Mouse (Mus musculus) liver, embryonic 11.5 days (tissue): Measurements from ENCODE around the gene Krt17. TPM values are rescaled to one million over a fixed set of nuclear protein-coding genes. Genes with fewer than 3 reads are reported as not detected.
"Not testable (repeated sequence)": the region's sequence is repeated elsewhere in the genome, so short reads cannot be mapped to it uniquely, and the experiment has no call there.

Source experiments
- ATAC-seq: fragments of 200-750 bp; cut with Nextera tagmentation; replicated peaks from 2 replicates; pipeline ENCODE4 v1.8.0; 2017; ENCODE audit warnings: moderate number of reproducible peaks, mild to moderate bottlenecking, moderate TSS enrichment, moderate library complexity; ENCODE audit not compliant: low FRiP score
- DNase-seq: peaks from one replicate; pipeline ENCODE4 v3.0.0-alpha.2; 2017; ENCODE audit warnings: low spot score
- H3K27ac ChIP-seq: fragments of 300-500 bp; sonication (generic); 2 replicates; pipeline ENCODE4 v1.5.1; 2014; ENCODE audit warnings: mild to moderate bottlenecking, low read depth, low read length, control low read depth
- H3K27me3 ChIP-seq: fragments of 300-500 bp; sonication (generic); replicated peaks from 2 replicates; pipeline ENCODE4 v1.6.1; 2014; ENCODE audit warnings: low read length, mixed read lengths; ENCODE audit not compliant: control insufficient read depth, insufficient read depth
- H3K36me3 ChIP-seq: fragments of 300-500 bp; sonication (generic); 2 replicates; pipeline ENCODE4 v1.6.1; 2014; ENCODE audit warnings: mild to moderate bottlenecking, low read length, moderate library complexity, mixed read lengths; ENCODE audit not compliant: control insufficient read depth, insufficient read depth
- H3K4me1 ChIP-seq: fragments of 300-500 bp; sonication (generic); replicated peaks from 2 replicates; pipeline ENCODE4 v1.6.1; 2014; ENCODE audit warnings: low read length, mixed read lengths; ENCODE audit not compliant: control insufficient read depth, insufficient read depth
- H3K4me2 ChIP-seq: fragments of 300-500 bp; sonication (generic); 2 replicates; pipeline ENCODE4 v1.6.1; 2014; ENCODE audit warnings: mild to moderate bottlenecking, control low read depth, moderate library complexity
- H3K4me3 ChIP-seq: fragments of 300-500 bp; sonication (generic); 2 replicates; pipeline ENCODE4 v1.5.1; 2014; ENCODE audit warnings: low read depth, low read length, control low read depth
- H3K9ac ChIP-seq: fragments of 300-500 bp; sonication (generic); 2 replicates; pipeline ENCODE4 v1.6.1; 2014; ENCODE audit warnings: low read depth, low read length, control low read depth
- H3K9me3 ChIP-seq: fragments of 300-500 bp; sonication (generic); 2 replicates; pipeline ENCODE4 v1.6.1; 2016; ENCODE audit warnings: low read length, inconsistent platforms, mixed read lengths; ENCODE audit not compliant: control insufficient read depth
- WGBS: fragments of 180-500 bp; shearing (Covaris S2); extraction: QIAGEN DNeasy Blood & Tissue Kit; methylation state at CpG from one replicate; pipeline ENCODE4 v1.1.7; 2014; 5-methylcytosine and 5-hydroxymethylcytosine counted together
- polyA plus RNA-seq: library from polyadenylated mRNA; unstranded; fragments of >200 nt; fragmentation: Nextera tagmentation; extraction: Ambion mirVana; gene quantifications from 2 replicates; pipeline ENCODE4 v1.2.1, GENCODE M21; 2014

Gene Krt17
- polyA plus RNA-seq, 1 experiment from 2014 or later, result 0.32 TPM

GRCm38 (mm10) chr11:100254360-100255090 lies 6.3 kb downstream of the Krt17 start:
- H3K27me3 ChIP-seq, result no peaks in the 10 kb centered on the region
- no peak overlapping the region for H3K27ac ChIP-seq
- WGBS, result 50% methylated on average over 5 of the region's 5 CpGs
- H3K9ac ChIP-seq, result no peak overlapping the region
- H3K4me3 ChIP-seq, result no peak overlapping the region
- no peaks in the 10 kb centered on the region for H3K36me3 ChIP-seq
- DNase-seq (no peak), ATAC-seq (peak; percentile 67; the same call in 1 of the 2 replicates)
- no peaks in the 10 kb centered on the region for H3K4me1 ChIP-seq
- no peaks in the 10 kb centered on the region for H3K9me3 ChIP-seq
- H3K4me2 ChIP-seq, result no peak overlapping the region

- Histone ChIP-seq H3K4me2 (no peak within 1 kb of the TSS), H3K27ac (no peak within 1 kb of the TSS), H3K36me3 (no peaks in the 10 kb centered on the region), H3K4me1 (no peaks in the 10 kb centered on the region), H3K4me3 (no peak within 1 kb of the TSS), H3K9me3 (no peaks in the 10 kb centered on the region), H3K27me3 (no peaks in the 10 kb centered on the region), H3K9ac (no peak within 1 kb of the TSS)
- WGBS, result 70% methylated on average over 7 of the region's 7 CpGs
- no peak for DNase-seq
- no peak for ATAC-seq
Observed at GRCm38 (mm10) chr11:100248852-100249465, 11.9 kb downstream of the Krt17 start, which contains the start of gene Krt16. TSS of gene Krt16 (minus strand) at chr11:100248902.

GRCm38 (mm10) chr11:100246471-100246870 lies 14.4 kb downstream of the Krt17 start:
- not testable (repeated sequence) for ATAC-seq, H3K27ac ChIP-seq, H3K9ac ChIP-seq, H3K36me3 ChIP-seq, DNase-seq, H3K9me3 ChIP-seq, H3K4me2 ChIP-seq, H3K4me3 ChIP-seq, H3K4me1 ChIP-seq, H3K27me3 ChIP-seq
- whole genome bisulfite sequencing, result 57% methylated on average over 7 of the region's 7 CpGs

- ATAC-seq, result not testable (repeated sequence)
- 88% methylated on average over 4 of the region's 4 CpGs for WGBS
Observed at GRCm38 (mm10) chr11:100240272-100240671, 20.6 kb downstream of the Krt17 start.

GRCm38 (mm10) chr11:100221741-100222140 lies 39.1 kb downstream of the Krt17 start:
- DNase-seq, result no peak
- Histone ChIP-seq H3K4me3 (no peak overlapping the region), H3K27me3 (no peaks in the 10 kb centered on the region), H3K4me2 (no peak overlapping the region), H3K36me3 (no peaks in the 10 kb centered on the region), H3K9ac (no peak overlapping the region), H3K4me1 (no peaks in the 10 kb centered on the region), H3K9me3 (peaks cover 4% of the 10 kb centered on the region; the same call in 1 of the 2 replicates), H3K27ac (no peak overlapping the region)
- ATAC-seq, result no peak
- whole genome bisulfite sequencing, result 62% methylated on average over 8 of the region's 8 CpGs

More at GRCm38 (mm10) chr11:100240272-100240671, 20.6 kb downstream of the Krt17 start:
- not testable (repeated sequence) for H3K27me3 ChIP-seq, H3K36me3 ChIP-seq, H3K27ac ChIP-seq, H3K4me1 ChIP-seq, H3K9ac ChIP-seq, DNase-seq, H3K4me2 ChIP-seq, H3K4me3 ChIP-seq, H3K9me3 ChIP-seq

GRCm38 (mm10) chr11:100219304-100219703 lies 41.5 kb downstream of the Krt17 start:
- H3K27me3 ChIP-seq, result no peaks in the 10 kb centered on the region
- ATAC-seq (no peak), DNase-seq (no peak)

GRCm38 (mm10) chr11:100208542-100208941 lies 52.3 kb downstream of the Krt17 start:
- no peak overlapping the region for H3K4me2 ChIP-seq
- no peaks in the 10 kb centered on the region for H3K4me1 ChIP-seq
- no peaks in the 10 kb centered on the region for H3K27me3 ChIP-seq
- no peak overlapping the region for H3K27ac ChIP-seq
- no peak overlapping the region for H3K9ac ChIP-seq
- no peak overlapping the region for H3K4me3 ChIP-seq
- DNase-seq (no peak), ATAC-seq (no peak)
- 33% methylated on average over 6 of the region's 6 CpGs for WGBS
- H3K36me3 ChIP-seq, result no peaks in the 10 kb centered on the region
- H3K9me3 ChIP-seq, result no peaks in the 10 kb centered on the region

More at GRCm38 (mm10) chr11:100219304-100219703, 41.5 kb downstream of the Krt17 start:
- no peaks in the 10 kb centered on the region for H3K4me1 ChIP-seq
- H3K9ac ChIP-seq, result no peak overlapping the region
- no peak overlapping the region for H3K4me3 ChIP-seq
- no peak overlapping the region for H3K27ac ChIP-seq
- WGBS, result 70% methylated on average over 4 of the region's 4 CpGs
- H3K4me2 ChIP-seq, result no peak overlapping the region
- H3K36me3 ChIP-seq, result no peaks in the 10 kb centered on the region
- no peaks in the 10 kb centered on the region for H3K9me3 ChIP-seq

GRCm38 (mm10) chr11:100207498-100207897 lies 53.3 kb downstream of the Krt17 start, which contains the start of gene Krt14:
TSS of gene Krt14 (minus strand) at chr11:100207548.
- Histone ChIP-seq H3K4me3 (no peak within 1 kb of the TSS), H3K9me3 (no peaks in the 10 kb centered on the region), H3K36me3 (no peaks in the 10 kb centered on the region), H3K27me3 (no peaks in the 10 kb centered on the region), H3K4me2 (no peak within 1 kb of the TSS), H3K4me1 (no peaks in the 10 kb centered on the region), H3K9ac (no peak within 1 kb of the TSS), H3K27ac (no peak within 1 kb of the TSS)
- ATAC-seq, result no peak
- WGBS, result 87% methylated on average over 8 of the region's 8 CpGs
- no peak for DNase-seq
